21 mouse cellular contexts compared by ENCODE assay signal in the genomic region with DNA sequence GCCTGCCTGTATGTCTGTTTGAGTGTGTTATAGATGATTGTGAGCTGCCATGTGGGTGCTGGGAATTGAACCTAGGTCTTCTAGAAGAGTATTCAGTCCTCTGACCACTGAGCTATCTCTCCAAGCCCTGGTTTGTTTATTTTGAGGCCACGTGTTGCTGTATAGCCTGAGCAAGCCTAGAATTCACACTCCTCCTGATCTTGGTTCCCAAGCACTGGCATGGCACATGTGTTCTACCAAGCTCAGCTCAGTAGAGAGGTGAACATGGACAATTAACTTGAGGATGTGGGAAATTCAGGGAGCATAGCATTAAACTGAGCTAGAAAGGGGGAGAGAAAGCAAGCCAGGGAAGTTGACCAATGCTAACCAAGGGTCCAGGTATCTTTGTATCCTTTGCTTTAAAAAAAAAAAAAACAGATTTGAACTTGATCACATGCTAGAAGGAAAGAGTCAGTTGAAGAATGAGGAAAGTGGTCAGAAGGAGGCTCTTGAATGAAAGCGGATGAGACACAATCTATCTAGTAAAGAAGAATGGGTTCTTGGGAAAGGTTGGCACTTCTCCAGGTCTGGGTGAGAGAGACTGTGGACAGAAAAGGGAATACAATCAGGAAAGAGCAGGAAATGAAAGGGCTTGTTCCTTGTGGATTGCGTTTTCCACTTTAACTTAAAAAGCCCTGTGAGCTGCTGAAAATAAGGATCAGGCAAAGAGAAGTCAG. TPM values are rescaled to one million over a fixed set of nuclear protein-coding genes. Genes with fewer than 3 reads are reported as not detected.
"Had no signal": no experiment of that assay in that cellular context is flagged by ENCODE, and none has a peak within 500 bp of the region (broad histone marks: within the 10 kb centered on the region; RNA-seq: fewer than 3 reads in every experiment).

No protein-coding gene starts in this region.

- H3K27me3 ChIP-seq: intestine, embryonic 15.5 days; kidney, embryonic 15.5 days; megakaryocyte, embryonic 14.5 days; midbrain, embryonic 12.5 days; stomach, embryonic 15.5 days had no signal

- H3K4me3 ChIP-seq: intestine, embryonic 15.5 days; kidney, embryonic 15.5 days; left cerebral cortex, adult 2 months; limb, embryonic 10.5 days; megakaryocyte, embryonic 14.5 days; midbrain, embryonic 12.5 days; stomach, embryonic 15.5 days had no signal

- H3K36me3 ChIP-seq: intestine, embryonic 15.5 days; kidney, embryonic 15.5 days; limb, embryonic 10.5 days; midbrain, embryonic 12.5 days; stomach, embryonic 15.5 days had no signal

- H3K9ac ChIP-seq: hindbrain, embryonic 14.5 days; intestine, embryonic 15.5 days; kidney, embryonic 15.5 days; liver, embryonic 14.5 days; midbrain, embryonic 12.5 days; stomach, embryonic 15.5 days had no signal

- H3K4me2 ChIP-seq: hindbrain, embryonic 14.5 days; intestine, embryonic 15.5 days; kidney, embryonic 15.5 days; midbrain, embryonic 12.5 days; stomach, embryonic 15.5 days had no signal

- ATAC-seq: intestine, embryonic 15.5 days had no signal

- DNase-seq: kidney, adult 2 months; kidney, postnatal 14 days; retina, postnatal 1 day; right cerebral cortex, postnatal 4 days; thymus, postnatal 36 days had no signal

- H3K9me3 ChIP-seq: intestine, embryonic 15.5 days; kidney, embryonic 15.5 days; limb, embryonic 10.5 days; megakaryocyte, embryonic 14.5 days; midbrain, embryonic 12.5 days; stomach, embryonic 15.5 days had no signal

- H3K4me1 ChIP-seq: kidney, embryonic 15.5 days; limb, embryonic 10.5 days; midbrain, embryonic 12.5 days; stomach, embryonic 15.5 days had no signal

- H3K27ac ChIP-seq: hindbrain, embryonic 14.5 days; intestine, embryonic 15.5 days; kidney, embryonic 15.5 days; left cerebral cortex, adult 2 months; limb, embryonic 10.5 days; liver, embryonic 14.5 days; macrophage; midbrain, embryonic 12.5 days; stomach, embryonic 15.5 days had no signal

RNA-seq across cellular contexts. Expression of a gene that starts 38.5 kb away (rescaled TPM):
- polyA plus RNA-seq: hindbrain, embryonic 14.5 days; kidney, embryonic 15.5 days; limb, embryonic 10.5 days; liver, embryonic 14.5 days; macrophage; midbrain, embryonic 12.5 days; midbrain, postnatal 0 days; neural tube, embryonic 11.5 days; thymus, postnatal 0 days had no signal

RNA-seq across cellular contexts. Expression of a gene that starts 46.6 kb away (rescaled TPM):
- polyA plus RNA-seq: hindbrain, embryonic 14.5 days; intestine, embryonic 15.5 days; kidney, adult 2 months; kidney, embryonic 15.5 days; large intestine, adult 2 months; limb, embryonic 10.5 days; limb, embryonic 14.5 days; liver, embryonic 14.5 days; macrophage; midbrain, embryonic 12.5 days; midbrain, postnatal 0 days; neural tube, embryonic 11.5 days; spleen, adult 2 months; stomach, embryonic 15.5 days; thymus, postnatal 0 days had no signal
